Mouse (Mus musculus): Measurements from ENCODE around the gene Slc4a1ap.
"Not testable (repeated sequence)": the region's sequence is repeated elsewhere in the genome, so short reads cannot be mapped to it uniquely, and the experiment has no call there.

The Slc4a1ap gene

DNA sequence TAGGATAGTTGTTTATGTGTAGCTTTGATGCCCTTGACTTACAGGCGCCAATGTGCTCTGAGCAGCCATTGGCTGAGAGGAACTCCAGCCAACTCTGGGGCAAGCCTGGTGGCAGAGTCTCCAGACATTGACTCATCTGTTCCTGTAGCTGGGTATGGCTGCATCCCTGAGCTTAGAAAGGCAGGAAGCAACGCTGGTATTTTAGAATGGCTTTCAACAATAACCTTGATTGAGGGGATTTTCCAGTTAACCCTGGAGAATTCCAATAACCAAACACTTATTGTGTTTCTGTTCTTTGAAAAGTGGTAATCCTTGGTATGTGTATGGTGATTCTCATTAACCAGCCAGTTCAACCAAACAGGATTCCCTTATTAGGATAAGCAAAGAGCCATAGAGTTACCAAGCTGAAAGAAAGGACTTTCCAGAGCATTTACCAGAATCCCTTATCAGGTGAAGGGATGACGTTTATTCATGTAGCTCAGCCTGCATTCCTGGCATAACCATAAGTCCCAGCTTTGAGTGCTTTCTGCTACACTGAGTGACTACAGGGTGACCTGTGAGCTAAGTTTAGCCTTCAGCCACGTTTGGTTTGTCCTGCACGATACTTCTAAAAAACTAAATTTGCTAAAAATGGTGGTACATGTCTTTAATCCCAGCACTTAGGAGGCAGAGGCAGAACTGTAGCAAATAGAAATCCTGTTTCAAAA, 41.3 kb downstream of the Slc4a1ap start:
- DNase-seq = no peak

DNA sequence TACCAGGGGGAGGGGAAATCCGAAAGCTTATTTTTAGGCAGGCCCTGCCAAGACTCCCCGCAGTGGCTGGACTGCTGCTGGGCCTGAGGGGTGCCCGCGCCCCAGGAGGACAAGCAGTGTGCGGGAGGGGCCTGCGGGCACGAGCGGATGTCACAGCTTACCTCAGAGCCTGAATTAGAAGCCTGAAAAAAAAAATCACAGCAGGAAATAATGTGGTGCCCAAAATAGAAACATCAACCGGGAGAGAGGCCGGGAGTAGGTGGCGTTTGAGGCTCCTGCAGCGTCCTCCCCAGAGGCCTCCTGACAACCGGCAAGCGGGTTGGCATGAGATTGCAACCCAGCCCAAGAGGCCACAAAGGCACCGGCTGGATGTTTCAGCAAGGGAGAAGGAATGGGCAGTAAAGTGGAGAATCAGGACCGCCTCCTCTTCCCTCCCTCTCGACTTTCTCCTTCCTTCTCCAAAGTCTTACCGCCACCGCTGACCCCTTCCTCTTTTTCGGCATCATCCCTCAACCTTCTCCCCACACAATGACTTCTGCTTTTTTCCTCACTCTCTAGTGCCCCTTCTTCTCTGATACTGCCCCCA, 44.3 kb downstream of the Slc4a1ap start:
- DNase-seq = peak; percentile 36 to 55

DNA sequence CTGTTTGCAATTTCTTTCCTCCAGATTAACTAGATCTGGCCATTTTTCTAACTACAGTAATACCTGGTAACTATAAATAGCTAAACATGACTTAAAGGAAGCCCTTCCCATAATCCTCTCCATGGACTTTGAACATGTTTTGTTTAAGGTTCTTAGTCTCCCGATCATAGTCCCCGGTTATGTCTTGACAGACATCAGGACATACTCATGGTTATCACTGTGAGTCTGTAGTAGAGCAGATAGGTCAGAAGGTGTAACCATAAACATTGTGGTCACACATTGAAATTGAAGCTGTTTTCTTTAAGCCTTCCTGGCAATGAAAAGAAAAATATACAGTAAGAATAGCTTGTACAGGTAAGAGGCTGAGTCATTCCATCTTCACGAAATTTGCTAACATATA, 46.9 kb downstream of the Slc4a1ap start:
- DNase-seq = no peak

- no peak for DNase-seq
Measured at GRCm38 (mm10) chr5:31576539-31576975, 49.8 kb downstream of the Slc4a1ap start.

DNA sequence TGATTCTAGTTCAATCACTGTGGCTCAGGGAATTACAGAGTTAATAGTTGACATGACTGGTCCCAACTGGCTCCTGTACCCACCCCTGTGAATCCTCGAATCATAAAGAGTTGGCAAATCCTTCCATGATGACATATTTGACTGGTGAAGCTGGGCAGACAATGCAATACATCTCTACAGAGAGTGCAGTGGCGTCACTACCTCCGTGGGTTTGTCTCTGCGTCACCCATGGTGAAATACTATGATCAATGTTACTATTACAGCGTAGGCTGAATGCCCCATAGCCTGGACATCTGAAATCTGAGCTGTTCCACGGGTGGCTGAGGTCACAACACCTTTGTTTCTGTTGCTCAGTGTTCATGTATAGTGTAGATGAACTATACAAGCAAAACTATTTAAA, 54.5 kb downstream of the Slc4a1ap start:
- no peak for DNase-seq

DNA sequence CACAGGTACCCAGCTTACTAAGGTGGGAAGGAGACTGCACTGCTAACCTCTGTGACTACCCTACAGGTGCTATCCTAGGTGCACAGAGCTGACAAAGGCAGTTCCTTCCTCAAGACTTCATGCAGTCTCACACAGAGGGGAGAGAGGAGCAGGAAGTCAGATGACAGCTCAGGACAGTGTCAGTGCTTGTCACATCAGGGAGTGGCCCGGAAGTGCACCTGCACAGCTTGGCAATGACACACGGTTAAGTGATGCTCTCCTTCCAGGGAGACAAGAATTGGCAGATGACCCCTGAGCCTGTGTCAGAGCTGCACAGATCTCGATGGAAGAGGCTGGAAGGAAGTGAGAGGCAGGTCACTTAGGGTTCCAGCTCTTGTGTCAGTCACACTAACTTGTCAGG, 55.1 kb downstream of the Slc4a1ap start:
- DNase-seq = no peak

- DNase-seq = no peak
Measured at GRCm38 (mm10) chr5:31583261-31583660, 56.5 kb downstream of the Slc4a1ap start.

DNA sequence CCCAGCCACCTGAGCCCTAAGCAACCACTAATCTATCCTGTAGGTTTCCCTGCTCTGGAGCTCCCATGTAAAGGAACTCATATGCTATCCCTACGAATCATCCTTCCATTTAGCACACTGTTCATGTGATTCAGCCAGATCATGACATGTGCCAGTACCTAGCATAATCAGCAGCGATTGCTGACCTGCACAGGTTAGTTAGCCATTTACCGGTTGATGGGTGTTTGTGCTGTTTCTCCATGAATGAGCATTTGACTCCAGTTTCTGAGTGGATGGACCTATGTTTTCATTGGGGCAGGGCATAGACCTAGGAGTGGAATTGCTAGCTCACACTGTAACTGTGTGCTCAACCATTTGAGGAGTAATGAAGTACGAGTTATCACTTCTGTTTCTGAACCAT, 58.7 kb downstream of the Slc4a1ap start:
- DNase-seq = no peak

DNA sequence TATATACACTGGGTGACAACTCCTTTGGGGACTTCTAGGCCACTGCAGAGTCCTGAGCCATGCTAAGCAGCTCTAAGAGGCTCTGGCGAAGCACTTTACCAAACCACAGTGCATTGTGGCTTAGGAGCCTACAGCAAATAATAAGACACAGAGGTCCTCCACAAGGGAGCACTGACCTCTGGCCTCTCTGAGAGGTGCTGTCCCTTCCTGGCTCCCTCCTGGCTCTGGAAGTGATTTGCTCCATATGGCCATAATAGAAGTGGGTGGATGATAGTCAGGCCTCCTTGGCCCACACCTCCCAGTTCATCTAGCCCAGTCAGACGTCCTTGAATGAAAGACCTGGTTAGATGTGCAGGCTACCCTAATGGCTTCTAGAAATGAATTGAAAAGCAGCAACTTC, 61.2 kb downstream of the Slc4a1ap start:
- DNase-seq = no peak

DNA sequence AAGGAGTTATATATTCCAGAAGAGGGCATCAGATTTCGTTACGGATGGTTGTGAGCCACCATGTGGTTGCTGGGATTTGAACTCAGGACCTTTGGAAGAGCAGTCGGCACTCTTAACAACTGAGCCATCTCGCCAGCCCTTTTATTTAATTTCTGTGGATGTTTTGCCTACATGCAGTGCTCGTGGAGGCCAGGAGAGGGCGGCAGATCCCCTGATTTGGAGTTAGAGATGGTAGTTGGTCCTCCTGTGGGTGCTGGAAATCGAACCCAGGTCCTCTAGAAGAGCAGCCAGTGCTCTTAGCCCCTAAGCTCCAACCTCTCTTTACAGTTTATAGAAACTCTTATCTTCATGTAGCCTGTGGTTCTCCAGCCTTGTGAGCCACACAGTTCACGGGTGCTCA, 61.9 kb downstream of the Slc4a1ap start:
- DNase-seq = not testable (repeated sequence)

DNA sequence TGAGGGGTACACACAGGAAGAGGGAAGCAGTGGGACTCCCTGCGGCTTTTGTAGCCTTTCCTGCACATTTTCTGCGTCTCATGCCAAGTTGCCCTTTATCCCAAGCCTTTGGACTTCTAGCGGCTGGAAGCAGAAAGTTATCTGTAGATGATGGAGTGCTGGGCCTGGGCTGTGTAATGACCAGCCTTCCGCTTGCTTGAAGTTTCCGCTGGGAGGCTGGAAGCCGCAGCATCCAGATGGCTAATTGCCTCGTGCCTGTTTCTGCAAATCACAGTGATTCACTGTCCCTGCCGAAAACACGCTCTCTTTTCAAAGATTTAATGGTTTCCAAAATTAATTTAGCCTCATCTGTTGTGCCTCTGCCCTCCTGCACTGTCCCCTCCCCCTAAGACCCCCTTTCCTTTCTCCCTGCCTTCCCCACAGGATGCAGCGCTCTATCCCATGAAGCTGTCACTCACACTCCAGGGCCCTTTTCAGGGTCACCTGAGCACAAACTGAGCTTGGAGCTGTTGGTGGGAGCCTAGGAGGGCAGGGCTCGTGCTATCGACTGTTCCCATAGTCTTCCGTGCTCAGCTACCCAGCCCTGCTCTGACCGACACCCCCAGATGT, 63.0 kb downstream of the Slc4a1ap start:
- DNase-seq = peak; percentile 19 to 36

DNA sequence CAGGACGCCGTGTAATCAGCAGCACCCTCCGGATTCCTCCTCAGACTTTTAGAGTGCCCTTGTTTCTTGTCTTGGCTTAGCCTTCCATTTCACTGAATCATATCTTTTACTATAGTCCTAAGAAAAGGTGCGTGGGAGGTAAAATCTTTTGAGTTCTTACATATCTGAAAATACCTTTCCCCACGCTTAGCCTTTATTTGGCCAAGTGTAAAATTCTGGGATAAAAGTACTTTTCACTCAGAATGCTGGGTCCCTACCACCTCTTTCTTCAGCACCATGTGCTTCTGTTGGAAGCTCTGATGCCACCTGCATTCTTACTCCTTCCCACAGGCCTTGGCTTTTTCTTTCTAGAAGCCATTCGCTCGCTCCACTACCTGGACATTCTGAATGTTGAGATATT, 64.3 kb downstream of the Slc4a1ap start:
- DNase-seq = no peak

DNA sequence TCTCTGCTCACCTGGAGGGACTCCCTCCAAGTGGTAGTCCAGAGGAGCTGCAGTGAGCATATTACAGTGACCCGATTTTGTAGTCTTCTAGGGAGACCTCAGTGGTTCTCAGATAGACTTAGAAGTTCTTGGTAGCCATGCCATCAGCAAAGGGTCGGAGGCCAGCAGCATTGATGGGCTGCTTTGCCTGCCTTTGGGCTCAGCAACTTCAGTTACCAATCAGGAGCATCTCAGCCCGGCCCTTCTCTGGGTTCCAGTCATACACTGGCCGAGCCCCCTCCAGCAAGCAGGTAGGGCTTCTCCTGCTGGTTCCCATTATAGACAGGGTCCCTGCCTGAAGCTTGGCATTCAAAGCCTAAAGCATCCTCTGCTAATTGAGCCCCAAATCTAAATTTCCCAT, 69.1 kb downstream of the Slc4a1ap start:
- no peak for DNase-seq

DNA sequence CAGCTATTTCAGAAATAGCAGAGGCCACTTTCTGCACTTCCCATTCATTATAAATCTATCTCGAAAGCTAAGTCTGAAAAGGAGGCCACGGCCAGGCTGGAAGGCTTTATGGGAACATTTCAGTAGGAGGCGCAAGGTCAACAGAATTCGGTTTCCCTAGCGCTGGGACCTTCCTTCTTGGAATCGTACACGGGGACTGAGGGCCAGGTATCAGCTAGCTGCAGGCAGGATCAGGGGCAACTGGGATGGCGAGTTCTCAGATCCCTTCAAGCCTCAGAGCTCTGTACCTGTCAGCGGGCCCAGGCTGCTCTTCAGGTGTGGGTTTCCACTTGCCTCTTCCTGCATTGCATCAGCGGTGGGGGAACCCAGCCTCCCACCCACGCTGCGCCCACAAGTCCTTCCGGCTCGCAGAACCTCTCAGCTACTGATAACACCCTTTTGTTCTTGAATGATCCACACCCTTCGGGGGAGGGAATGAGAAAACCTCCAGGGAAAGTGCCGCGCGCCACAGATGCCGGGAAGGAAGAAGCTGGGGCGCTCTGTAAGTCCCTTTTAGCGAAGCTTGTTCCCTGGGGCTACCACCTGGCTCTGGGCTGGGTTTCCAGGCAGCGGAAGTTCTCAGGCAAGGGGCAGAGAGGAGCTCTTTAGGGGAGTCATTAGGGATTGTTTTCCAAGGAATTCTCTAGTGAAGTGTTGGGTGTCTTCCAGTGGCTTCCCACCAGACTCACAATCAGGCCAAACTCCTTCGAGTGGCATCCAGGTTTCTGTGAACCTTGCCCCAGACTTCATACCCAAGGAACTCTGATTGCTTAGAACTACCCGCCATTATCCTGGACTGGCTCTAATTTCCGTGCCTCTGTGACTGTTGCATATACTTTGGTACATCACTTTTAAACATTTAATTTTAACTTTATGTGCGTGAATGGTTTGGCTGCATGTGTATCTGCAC, 70.0 kb downstream of the Slc4a1ap start, which contains the start of gene Mrpl33:
Mrpl33 (plus strand) TSS at position 455 of the 949 bp plus-strand sequence.
- DNase-seq = peak; percentile 58 to 68

DNA sequence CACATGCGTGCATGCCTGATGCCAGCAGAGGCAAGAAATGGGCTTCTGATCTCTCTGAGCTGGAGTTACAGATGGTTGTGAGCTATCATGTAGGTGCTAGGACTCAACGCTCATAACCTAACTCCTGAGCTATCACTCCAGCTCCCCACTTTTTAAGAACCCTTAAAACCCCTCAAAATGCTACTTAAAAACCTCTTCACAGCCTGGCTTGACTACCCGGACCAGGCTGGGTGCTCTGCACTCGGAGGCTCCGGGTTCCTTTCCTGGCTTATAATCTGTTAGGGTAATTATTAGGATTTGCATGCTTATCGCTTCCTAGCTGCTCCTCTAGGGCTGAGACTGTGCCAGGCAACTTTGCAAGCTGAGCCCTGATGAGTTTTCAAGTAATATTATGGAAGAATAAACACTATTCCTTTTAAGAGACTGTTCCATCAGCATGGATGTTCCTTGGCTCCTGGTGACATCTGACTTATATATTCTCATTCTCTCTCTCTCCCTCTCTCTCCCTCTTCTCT, 70.7 kb downstream of the Slc4a1ap start:
- DNase-seq = peak in 1 of 2 experiments; percentile 18

DNA sequence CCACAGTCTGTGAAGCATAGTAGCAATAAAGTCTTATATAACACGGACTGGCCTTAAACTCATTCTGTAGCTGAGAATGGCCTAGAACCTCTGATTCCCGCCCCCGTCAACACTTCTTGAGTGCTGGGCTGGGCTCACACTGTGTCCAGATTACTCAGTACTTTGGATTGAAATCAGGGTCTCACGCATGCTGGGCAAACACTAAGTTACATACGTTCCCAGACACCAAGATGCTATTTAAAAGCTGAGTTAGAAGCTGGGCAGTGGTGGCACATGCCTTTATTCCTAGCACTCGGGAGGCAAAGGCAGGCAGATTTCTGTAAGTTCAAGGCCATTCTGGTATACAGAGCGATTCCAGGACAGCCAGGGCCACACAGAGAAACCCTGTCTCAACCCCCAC, 71.3 kb downstream of the Slc4a1ap start:
- DNase-seq = no peak

DNA sequence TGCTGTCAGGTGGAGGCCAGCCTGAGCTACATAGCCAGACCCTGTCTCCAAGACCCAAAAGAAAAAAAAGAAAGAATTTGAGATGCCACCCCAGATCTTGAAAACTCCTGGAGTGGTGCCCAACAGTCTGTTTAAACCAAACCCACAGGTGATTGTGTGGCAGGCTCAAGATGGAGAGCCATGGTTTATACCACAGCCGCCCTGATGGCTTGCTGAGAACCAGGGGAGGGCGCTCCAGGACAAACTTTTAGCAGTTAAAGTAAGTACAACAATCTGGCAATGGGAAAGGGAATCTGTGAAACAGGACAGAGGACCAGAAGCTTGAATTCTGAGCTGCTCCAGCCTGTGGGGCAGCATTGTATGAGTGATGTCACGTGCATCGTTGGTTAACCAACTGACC, 71.8 kb downstream of the Slc4a1ap start:
- DNase-seq = peak; percentile 39 to 49

DNA sequence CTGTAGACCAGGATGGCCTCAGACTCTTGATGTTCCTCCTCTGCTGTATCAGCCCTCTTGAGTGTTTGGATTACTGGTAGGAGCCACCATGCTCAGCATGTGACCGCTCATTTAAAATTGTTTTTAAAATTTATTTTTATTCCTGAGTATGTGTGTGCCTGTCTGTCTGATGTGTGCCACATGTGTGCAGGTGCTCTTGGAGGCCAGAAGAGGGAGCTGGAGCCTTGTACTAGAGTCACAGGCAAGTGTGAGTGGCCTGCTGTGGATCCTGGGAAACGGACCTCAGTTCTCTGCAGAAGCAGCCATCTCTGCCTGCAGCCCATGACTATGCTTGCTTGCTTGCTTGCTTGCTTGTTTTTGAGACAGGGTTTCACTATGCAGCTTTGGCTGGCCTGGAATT, 72.4 kb downstream of the Slc4a1ap start:
- DNase-seq = no peak

GRCm38 (mm10) chr5:31601162-31601722, 74.4 kb downstream of the Slc4a1ap start:
- no peak for DNase-seq

- DNase-seq = no peak
Measured at GRCm38 (mm10) chr5:31602377-31602776, 75.6 kb downstream of the Slc4a1ap start.

DNA sequence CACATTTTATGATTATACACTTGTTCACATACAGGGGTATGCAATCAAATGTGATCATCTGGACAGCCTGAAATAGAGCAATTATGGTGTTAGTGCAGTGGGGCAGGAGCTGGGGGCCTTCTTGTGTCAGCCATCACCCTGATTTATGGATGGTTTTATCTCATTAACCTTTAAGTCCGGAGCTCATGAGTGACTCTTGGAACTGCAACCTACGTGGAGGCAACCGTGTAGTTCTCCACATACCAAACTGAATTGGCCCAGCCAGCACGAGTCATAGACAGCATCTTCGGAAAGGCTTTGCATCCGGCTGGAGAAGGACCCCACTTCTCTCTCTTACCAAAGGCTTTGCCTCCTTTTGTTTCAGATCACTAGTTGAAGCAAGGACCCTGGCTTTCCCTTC, 77.0 kb downstream of the Slc4a1ap start:
- DNase-seq = no peak

DNA sequence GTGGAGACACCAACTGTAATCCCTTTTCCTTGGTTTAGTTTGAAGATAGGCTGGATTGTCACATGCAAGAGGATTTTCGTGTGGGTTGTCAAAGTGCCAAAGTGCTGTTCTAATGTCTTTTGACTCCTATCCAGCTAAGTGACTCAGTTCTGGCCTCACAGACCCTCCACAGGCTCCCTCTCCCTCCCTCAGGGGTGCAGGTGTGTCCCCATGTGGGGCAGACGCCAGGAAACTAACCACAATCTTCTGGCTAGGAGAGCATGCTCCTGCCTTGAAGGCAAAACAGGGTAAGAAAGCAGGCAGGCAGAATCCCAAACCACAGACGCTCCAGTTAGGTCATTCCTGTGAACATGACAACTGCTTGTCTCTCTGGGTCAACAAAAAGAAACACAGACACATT, 79.4 kb downstream of the Slc4a1ap start:
- peak in 1 of 2 experiments; percentile 7 for DNase-seq

All from cerebellum, postnatal 10 days (tissue).